Mouse (Mus musculus) liver, adult 10 weeks (tissue): ENCODE data around the gene C330007P06Rik. TPM values are rescaled to one million over a fixed set of nuclear protein-coding genes. Genes with fewer than 3 reads are reported as not detected.

ENCODE experiments used
- polyA plus RNA-seq: library from polyadenylated mRNA; stranded (reverse); fragments of 350-450 nt; fragmentation: Illumina TruSeq; extraction: RNeasy Lipid Tissue Mini Kit (QIAGEN cat#74804); gene quantifications from one replicate; pipeline ENCODE4 v1.2.3, GENCODE M21; 2014; ENCODE audit warnings: low read depth, low replicate concordance

Gene C330007P06Rik
- 55.6 TPM for polyA plus RNA-seq

DNA sequence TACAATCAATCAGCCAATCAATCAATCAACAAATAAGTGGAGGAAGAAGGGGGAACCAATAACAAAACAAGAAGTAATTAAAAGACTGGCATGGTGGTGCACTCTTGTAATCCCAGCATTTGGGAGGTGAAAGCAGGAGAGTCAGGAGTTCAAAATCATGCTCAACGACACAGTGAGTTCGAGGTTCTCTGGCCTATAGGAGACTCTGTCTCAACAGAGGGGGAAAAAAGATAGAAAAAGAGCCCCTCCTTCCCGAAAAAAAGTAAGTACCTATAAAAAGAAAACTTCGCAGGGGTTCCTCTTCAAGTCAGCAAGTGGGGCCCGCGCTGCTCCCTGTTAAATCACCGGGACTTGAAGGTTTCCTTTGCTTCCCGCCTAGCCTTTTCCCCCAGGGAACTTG, at the start of gene C330007P06Rik, which contains the start of gene Ube2a:
TSS of gene C330007P06Rik (minus strand) at position 347 of the 400 bp plus-strand sequence.
TSS of gene Ube2a (plus strand) at position 136 of the 400 bp plus-strand sequence.

DNA sequence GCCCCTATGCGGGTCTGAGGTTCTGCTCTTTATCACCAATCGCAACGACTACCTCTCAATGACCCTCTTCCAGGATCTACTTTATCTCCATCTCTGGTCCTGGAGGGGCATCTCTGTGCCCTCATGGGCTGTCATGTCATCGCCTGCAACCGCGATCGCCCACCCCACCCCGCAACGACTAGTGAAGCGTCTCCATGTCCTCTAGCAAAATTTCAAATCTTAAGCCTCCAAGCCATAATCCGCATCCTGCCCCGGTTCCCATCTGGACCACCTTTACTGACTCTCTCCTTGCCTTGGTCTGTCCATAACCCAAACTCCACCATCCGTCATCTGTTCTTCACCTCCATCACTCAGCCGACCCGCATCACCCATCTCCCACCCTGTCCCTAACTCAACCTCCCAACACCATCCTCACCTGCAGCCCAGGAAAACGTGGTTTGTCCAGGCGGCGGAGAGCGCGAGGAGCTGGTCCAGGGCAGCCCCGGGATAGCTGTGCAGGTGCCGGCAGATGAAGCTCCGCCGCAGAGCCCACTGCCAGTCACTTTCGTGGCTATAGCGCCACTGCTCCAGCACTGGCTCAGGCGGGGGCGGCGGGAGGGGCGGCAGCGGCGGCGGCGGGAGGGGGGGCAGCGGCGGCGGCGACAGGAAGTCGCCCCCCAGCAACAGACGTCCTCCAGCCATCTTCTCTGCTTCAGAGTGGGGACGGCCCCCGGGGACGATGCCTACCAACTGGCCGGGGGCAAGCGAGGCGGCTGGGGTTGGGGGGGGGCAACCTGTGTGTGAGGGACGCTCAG, 28.6 kb upstream of the C330007P06Rik start, which contains the start of gene Nkrf:
TSS of gene Nkrf (minus strand) at position 579 of the 794 bp plus-strand sequence.

DNA sequence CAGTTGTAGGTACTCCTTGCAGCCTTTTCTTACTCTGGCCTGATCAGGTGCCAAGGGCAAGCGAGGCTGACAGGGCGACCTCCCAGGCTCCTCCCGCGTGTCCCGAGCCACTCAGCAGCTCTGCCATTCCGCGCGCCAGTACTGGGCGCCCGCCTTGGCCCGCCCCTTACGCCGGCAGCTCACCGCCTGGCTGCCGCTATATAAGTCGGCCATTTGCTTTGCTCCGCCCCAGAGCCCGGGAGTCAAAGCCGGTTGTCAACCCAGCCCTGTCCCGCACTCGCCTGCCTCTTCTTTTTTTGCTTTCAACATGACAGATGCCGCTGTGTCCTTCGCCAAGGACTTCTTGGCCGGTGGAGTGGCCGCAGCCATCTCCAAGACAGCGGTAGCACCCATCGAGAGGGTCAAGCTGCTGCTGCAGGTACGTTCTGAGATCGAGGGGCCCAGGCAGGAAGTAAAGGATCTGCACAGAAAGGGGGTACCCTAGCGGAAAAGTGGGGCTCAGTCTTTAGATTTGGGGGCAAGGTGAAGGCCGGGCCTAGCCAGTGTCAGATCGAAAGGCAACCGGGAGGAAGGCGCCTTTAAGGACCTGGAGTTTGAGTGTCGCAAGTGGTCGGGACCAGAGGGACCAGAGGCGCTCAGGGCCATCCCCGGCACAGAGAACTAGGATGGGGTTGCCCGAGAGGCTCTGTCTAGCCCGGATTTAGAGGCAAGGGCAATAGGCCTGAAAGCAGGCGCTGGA, 78.3 kb downstream of the C330007P06Rik start, which contains the start of gene Slc25a5:
TSS of gene Slc25a5 (plus strand) at position 228 of the 739 bp plus-strand sequence.

Other genes starting within 250 kb of the C330007P06Rik start
- 4.6 TPM for gene Akap17b, start 228.7 kb downstream of the C330007P06Rik start, polyA plus RNA-seq
- not detected for gene Slc25a43, start 130.5 kb downstream of the C330007P06Rik start, polyA plus RNA-seq
- 617 TPM for gene Slc25a5, start 78.5 kb downstream of the C330007P06Rik start, polyA plus RNA-seq
- gene Ube2a, start 211 bp downstream of the C330007P06Rik start, polyA plus RNA-seq = 72.8 TPM
- gene Nkrf, start 28.8 kb upstream of the C330007P06Rik start, polyA plus RNA-seq = 6.0 TPM
- 1.5 TPM for gene Sept6, start 117.7 kb upstream of the C330007P06Rik start, polyA plus RNA-seq
- not detected for gene Sowahd, start 174.7 kb upstream of the C330007P06Rik start, polyA plus RNA-seq
- gene Rpl39, start 211.3 kb upstream of the C330007P06Rik start, polyA plus RNA-seq = 337 TPM
- gene Upf3b, start 236.2 kb upstream of the C330007P06Rik start, polyA plus RNA-seq = 32.3 TPM